Mouse (Mus musculus) right cerebral cortex, postnatal 25 days (tissue): ENCODE results near the gene Pilrb1.
"Not testable (repeated sequence)": the region's sequence is repeated elsewhere in the genome, so short reads cannot be mapped to it uniquely, and the experiment has no call there.

Source experiments
- DNase-seq: peaks from one replicate; pipeline ENCODE4 v3.0.0; 2022

Gene Pilrb1

GRCm38 (mm10) chr5:137857960-137858710 lies at the start of gene Pilrb1:
Pilrb1 (minus strand) TSS chr5:137858106.
- DNase-seq: not testable (repeated sequence)

GRCm38 (mm10) chr5:137897812-137898211 lies 39.9 kb upstream of the Pilrb1 start:
- DNase-seq: no peak

- DNase-seq: no peak
Measured at GRCm38 (mm10) chr5:137892954-137893353, 35.0 kb upstream of the Pilrb1 start.

GRCm38 (mm10) chr5:137887666-137888065 lies 29.8 kb upstream of the Pilrb1 start:
- DNase-seq: no peak

GRCm38 (mm10) chr5:137885894-137886293 lies 28.0 kb upstream of the Pilrb1 start:
- DNase-seq: peak; percentile 33

- DNase-seq: no peak
Measured at GRCm38 (mm10) chr5:137883345-137883744, 25.4 kb upstream of the Pilrb1 start.

- no peak for DNase-seq
Measured at GRCm38 (mm10) chr5:137882922-137883321, 25.0 kb upstream of the Pilrb1 start.

GRCm38 (mm10) chr5:137877860-137878259 lies 20.0 kb upstream of the Pilrb1 start:
- DNase-seq: no peak

GRCm38 (mm10) chr5:137875054-137875453 lies 17.1 kb upstream of the Pilrb1 start:
- no peak for DNase-seq

- not testable (repeated sequence) for DNase-seq
Measured at GRCm38 (mm10) chr5:137872381-137872702, 14.4 kb upstream of the Pilrb1 start.

GRCm38 (mm10) chr5:137871644-137872380 lies 13.9 kb upstream of the Pilrb1 start, which contains the start of gene Pilrb2:
Pilrb2 (minus strand) TSS chr5:137871815.
- DNase-seq: not testable (repeated sequence)

- not testable (repeated sequence) for DNase-seq
Measured at GRCm38 (mm10) chr5:137868600-137868999, 10.7 kb upstream of the Pilrb1 start.

- not testable (repeated sequence) for DNase-seq
Measured at GRCm38 (mm10) chr5:137864008-137864407, 6.1 kb upstream of the Pilrb1 start.

- not testable (repeated sequence) for DNase-seq
Measured at GRCm38 (mm10) chr5:137856870-137857269, 1.0 kb downstream of the Pilrb1 start.

GRCm38 (mm10) chr5:137854907-137855306 lies 3.0 kb downstream of the Pilrb1 start:
- not testable (repeated sequence) for DNase-seq

- not testable (repeated sequence) for DNase-seq
Measured at GRCm38 (mm10) chr5:137850313-137850712, 7.6 kb downstream of the Pilrb1 start.

- not testable (repeated sequence) for DNase-seq
Measured at GRCm38 (mm10) chr5:137837110-137837509, 20.8 kb downstream of the Pilrb1 start.

- no peak for DNase-seq
Measured at GRCm38 (mm10) chr5:137836611-137837010, 21.3 kb downstream of the Pilrb1 start.

GRCm38 (mm10) chr5:137835966-137836520 lies 21.9 kb downstream of the Pilrb1 start, which contains the start of gene Pilra:
Pilra (minus strand) TSS chr5:137836281.
- not testable (repeated sequence) for DNase-seq

- no peak for DNase-seq
Measured at GRCm38 (mm10) chr5:137833500-137833899, 24.4 kb downstream of the Pilrb1 start.

- DNase-seq: no peak
Measured at GRCm38 (mm10) chr5:137831506-137831905, 26.4 kb downstream of the Pilrb1 start.

- no peak for DNase-seq
Measured at GRCm38 (mm10) chr5:137831106-137831505, 26.8 kb downstream of the Pilrb1 start.

- no peak for DNase-seq
Measured at GRCm38 (mm10) chr5:137830238-137830637, 27.7 kb downstream of the Pilrb1 start.

GRCm38 (mm10) chr5:137828694-137829093 lies 29.2 kb downstream of the Pilrb1 start:
- DNase-seq: no peak
